Mouse (Mus musculus) ES-E14 (cell line): ENCODE results near the gene Cd5.

Experiments
- CHD2 ChIP-seq: IDR thresholded peaks from 2 replicates; pipeline ENCODE4 v1.6.1; 2014; ENCODE audit warnings: mild to moderate bottlenecking, low read depth, low read length, inconsistent platforms
- HCFC1 ChIP-seq: IDR thresholded peaks from 2 replicates; pipeline ENCODE4 v1.6.1; 2012; ENCODE audit warnings: low read length, inconsistent platforms, borderline replicate concordance; ENCODE audit not compliant: insufficient read depth
- ZC3H11A ChIP-seq: IDR thresholded peaks from 2 replicates; pipeline ENCODE4 v1.6.1; 2012; ENCODE audit warnings: low read depth, mild to moderate bottlenecking, inconsistent platforms, low read length, borderline replicate concordance
- ZNF384 ChIP-seq: IDR thresholded peaks from 2 replicates; pipeline ENCODE4 v1.6.1; 2012; ENCODE audit warnings: low read depth, low read length, inconsistent platforms

DNA sequence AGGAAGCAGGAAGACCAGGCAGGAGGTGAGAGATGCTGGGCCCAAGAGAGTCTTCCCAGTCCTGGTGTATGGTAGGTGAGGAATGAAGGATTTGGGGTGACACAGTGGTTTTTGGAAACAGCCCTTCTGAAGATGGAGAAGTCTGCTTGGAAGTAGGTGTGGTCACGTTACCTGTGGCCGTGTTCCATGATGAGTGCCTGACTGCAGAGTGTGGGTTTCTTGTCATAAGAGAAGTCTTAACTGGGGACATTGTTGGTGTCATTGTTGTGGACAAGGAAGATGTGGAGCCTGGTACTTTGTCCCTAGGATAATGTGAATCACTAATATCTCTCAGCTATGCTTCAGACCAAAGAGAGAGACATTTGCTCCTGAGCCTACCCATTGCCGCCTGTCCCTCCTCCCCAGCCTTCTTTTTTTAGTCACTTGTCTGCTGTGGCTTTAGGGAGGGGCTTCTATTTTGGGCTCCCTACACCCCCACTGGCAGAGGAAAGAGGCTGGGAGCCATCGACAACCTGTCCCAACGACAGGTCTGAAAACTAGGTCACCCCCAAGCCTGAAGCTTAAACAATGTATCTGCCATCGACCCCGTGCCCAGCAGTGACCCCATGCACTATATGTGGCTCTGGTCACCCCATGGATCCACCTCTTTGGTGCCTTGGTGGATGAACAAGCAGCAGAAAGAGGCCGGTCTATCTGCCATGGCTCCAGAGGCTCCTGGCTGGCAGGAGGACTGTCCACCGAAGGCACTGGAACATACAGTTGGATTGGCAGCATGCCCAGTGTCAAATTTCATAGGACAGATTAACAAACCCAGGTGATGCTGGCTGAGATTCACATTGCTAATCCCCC, 21.4 kb upstream of the Cd5 start:
- TF ChIP-seq ZNF384 (no peak), HCFC1 (no peak), ZC3H11A (no peak), CHD2 (no peak)
